ENCODE assay signal across 8 mouse cellular contexts in genomic region chr4:22357931-22358300, GRCm38 (mm10). TPM values are rescaled to one million over a fixed set of nuclear protein-coding genes. Genes with fewer than 3 reads are reported as not detected.
A peak's percentile ranks its signal among the peaks of the same experiment; 100 is the strongest.
DNase-seq lines count a peak whose midpoint lies in the region; ATAC-seq and TF ChIP-seq lines count a peak whose summit lies in the region.

No protein-coding gene starts in this region.

- no peak for TF ChIP-seq POLR2A in liver, adult 2 months (IDR thresholded peaks at IDR 0.05; ENCODE audit: extremely low read depth, insufficient read depth, low read length)
- no peak for TF ChIP-seq POLR2A in cortical plate, adult 2 months (IDR thresholded peaks at IDR 0.05; ENCODE audit: extremely low read depth, insufficient read depth, low read length)
- TF ChIP-seq POLR2A in myocyte (IDR thresholded peaks at IDR 0.05; ENCODE audit: insufficient read length, low read depth) = no peak

- H3K27me3 ChIP-seq in liver, adult 2 months (ENCODE audit: control insufficient read depth, insufficient read depth, low read length) = no peaks in the 10 kb centered on the region
- H3K27me3 ChIP-seq in hindbrain, postnatal 0 days (ENCODE audit: insufficient read depth, low read length) = no peaks in the 10 kb centered on the region
- H3K27me3 ChIP-seq in myocyte (ENCODE audit: control insufficient read depth, insufficient read depth, insufficient read length) = no peaks in the 10 kb centered on the region

- H3K79me2 ChIP-seq in liver, adult 2 months (ENCODE audit: control insufficient read depth, insufficient read depth, low read length) = peaks cover 9% of the 10 kb centered on the region; the same call in 1 of the 2 replicates
- peaks cover 13% of the 10 kb centered on the region for H3K79me2 ChIP-seq in myocyte (ENCODE audit: control insufficient read depth, insufficient read depth)

- peak overlapping the region; percentile 90 for H3K27ac ChIP-seq in liver, adult 2 months (replicated peaks; ENCODE audit: insufficient read depth, low read depth, low read length)
- peak overlapping the region; percentile 82 for H3K27ac ChIP-seq in cortical plate, adult 2 months (ENCODE audit: insufficient read depth, low read length)
- H3K27ac ChIP-seq in hindbrain, postnatal 0 days = peak overlapping the region; percentile 92

- ATAC-seq in hindbrain, postnatal 0 days = peak; percentile 55; the same call in 1 of the 2 replicates

- H3K4me1 ChIP-seq in liver, adult 2 months (ENCODE audit: control insufficient read depth, insufficient read depth, low read length) = peaks cover 7% of the 10 kb centered on the region; the same call in 1 of the 2 replicates
- peaks cover 5% of the 10 kb centered on the region; the same call in 1 of the 2 replicates for H3K4me1 ChIP-seq in cortical plate, adult 2 months (ENCODE audit: control insufficient read depth, insufficient read depth, low read length)
- H3K4me1 ChIP-seq in hindbrain, postnatal 0 days (ENCODE audit: insufficient read depth, low read length) = peaks cover 9% of the 10 kb centered on the region; the same call in 1 of the 2 replicates

- TF ChIP-seq CTCF in liver, adult 2 months (IDR thresholded peaks at IDR 0.05; ENCODE audit: low read depth, low read length) = no peak
- TF ChIP-seq CTCF in cortical plate, adult 2 months (IDR thresholded peaks at IDR 0.05; ENCODE audit: extremely low read depth, insufficient read depth, low read length) = no peak
- no peak for TF ChIP-seq CTCF in hindbrain, postnatal 0 days (IDR thresholded peaks at IDR 0.05; ENCODE audit: low read depth)

- H3K4me3 ChIP-seq in liver, adult 2 months (ENCODE audit: insufficient read depth, low read depth, low read length) = peak overlapping the region; percentile 64
- H3K4me3 ChIP-seq in cortical plate, adult 2 months (ENCODE audit: insufficient read depth, low read length) = peak overlapping the region; percentile 52
- peak overlapping the region; percentile 72 for H3K4me3 ChIP-seq in hindbrain, postnatal 0 days (ENCODE audit: low read length)
- H3K4me3 ChIP-seq in myocyte = peak overlapping the region; percentile 49

- H3K36me3 ChIP-seq in liver, adult 2 months (ENCODE audit: control insufficient read depth, insufficient read depth, low read length) = no peaks in the 10 kb centered on the region
- no peaks in the 10 kb centered on the region for H3K36me3 ChIP-seq in hindbrain, postnatal 0 days (ENCODE audit: insufficient read depth, low read length)
- H3K36me3 ChIP-seq in myocyte (ENCODE audit: control insufficient read depth, insufficient read depth) = no peaks in the 10 kb centered on the region

- no peaks in the 10 kb centered on the region for H3K9me3 ChIP-seq in hindbrain, postnatal 0 days (ENCODE audit: low read length)

- DNase-seq in liver, adult 2 months (ENCODE audit: extremely low read depth, low read depth, low spot score) = peak; percentile 53
- DNase-seq in liver = no peak
- no peak for DNase-seq in hindbrain, postnatal 0 days (ENCODE audit: low spot score)
- no peak for DNase-seq in thymus, postnatal 36 days
- no peak for DNase-seq in T-cell, adult 2 months (ENCODE audit: low spot score)
- no peak for DNase-seq in thymus, postnatal 0 days (ENCODE audit: low spot score)

- peak overlapping the region; percentile 86 for H3K9ac ChIP-seq in liver, adult 2 months (ENCODE audit: low read depth, low read length)
- peak overlapping the region; percentile 83 for H3K9ac ChIP-seq in hindbrain, postnatal 0 days (replicated peaks; ENCODE audit: low read length)

- WGBS in liver, adult 2 months = 10% methylated on average over 10 of the region's 10 CpGs
- WGBS in hindbrain, postnatal 0 days = 8% methylated on average over 10 of the region's 10 CpGs

- H3ac ChIP-seq in myocyte (ENCODE audit: control insufficient read depth, insufficient read length) = peak overlapping the region; percentile 44

- peak overlapping the region; percentile 71 for H3K4me2 ChIP-seq in hindbrain, postnatal 0 days (ENCODE audit: low read depth, low read length)
- peak overlapping the region; percentile 97 for H3K4me2 ChIP-seq in myocyte (ENCODE audit: low read depth)

TF ChIP-seq in myocyte, 11 proteins besides CTCF, POLR2A, EP300 and RAD21:
- TF ChIP-seq TCF3 (IDR thresholded peaks at IDR 0.05; ENCODE audit: insufficient read length, low read depth) (no peak), USF1 (IDR thresholded peaks at IDR 0.05; ENCODE audit: low read depth) (no peak), SRF (IDR thresholded peaks at IDR 0.05; ENCODE audit: control insufficient read depth, insufficient read length, low read depth) (no peak), MYOD1 (IDR thresholded peaks at IDR 0.05; ENCODE audit: control insufficient read depth in 1 of 3, insufficient read length in 2 of 3, low read depth in 2 of 3) (peak in 1 of 3 experiments; percentile 39)

RNA-seq across cellular contexts. Expression of gene Fbxl4, which starts 0.6 kb away (rescaled TPM):
- total RNA-seq in liver, adult 2 months (2014; rRNA removed) = 21.9 and 24.0 TPM in 2 replicates
- polyA plus RNA-seq in liver, adult 2 months (2012; rRNA removed) = 16.0 and 16.6 TPM in 2 replicates
- 18.0 and 19.9 TPM in 2 replicates for polyA plus RNA-seq in cortical plate, adult 2 months (2012; rRNA removed)
- total RNA-seq in hindbrain, postnatal 0 days (2014; rRNA removed) = 29.3 and 39.2 TPM in 2 replicates
- 16.3 and 18.9 TPM in 2 replicates for polyA plus RNA-seq in hindbrain, postnatal 0 days (2015; fragmentation: Nextera tagmentation; extraction: Ambion mirVana)
- 5.4 TPM for polyA plus RNA-seq in myocyte (2012; fragmentation: generic; extraction: Trizol)
- 13.6 and 13.8 TPM in 2 replicates for polyA plus RNA-seq in thymus, postnatal 0 days (2015; fragmentation: Nextera tagmentation; extraction: Ambion mirVana)
